Mouse (Mus musculus) spleen, embryonic (tissue): ENCODE data around the gene Aktip.

ENCODE experiments used
- CTCF ChIA-PET: fragments of 350-600 bp; sonication (Branson Sonifier 250); formaldehyde crosslinking; loops from one replicate; lab custom pipeline; 2022; lab: Charles Lee

Gene Aktip

DNA sequence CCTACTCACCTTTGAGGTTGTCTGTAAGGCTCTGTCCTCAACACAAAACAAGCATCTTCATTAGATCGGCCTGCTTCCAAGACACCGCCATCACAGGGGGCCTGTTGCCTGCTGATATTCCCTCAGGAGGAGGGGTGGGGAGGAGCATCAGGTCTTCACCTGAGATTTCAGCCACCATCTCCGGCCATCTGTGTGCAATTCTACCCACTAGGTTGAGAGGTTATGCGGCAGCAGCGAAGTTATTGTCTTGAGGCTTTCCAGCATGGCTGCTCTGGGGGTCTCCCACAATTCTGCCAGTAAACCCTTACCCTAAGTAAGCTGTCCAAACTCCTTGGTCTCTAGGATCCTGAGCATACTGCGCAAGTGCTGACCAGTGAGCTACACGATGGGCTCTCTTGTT lies at the start of gene Aktip:
TSS of gene Aktip (minus strand) at position 101 of the 400 bp plus-strand sequence.
- CTCF ChIA-PET, result no interaction called here

DNA sequence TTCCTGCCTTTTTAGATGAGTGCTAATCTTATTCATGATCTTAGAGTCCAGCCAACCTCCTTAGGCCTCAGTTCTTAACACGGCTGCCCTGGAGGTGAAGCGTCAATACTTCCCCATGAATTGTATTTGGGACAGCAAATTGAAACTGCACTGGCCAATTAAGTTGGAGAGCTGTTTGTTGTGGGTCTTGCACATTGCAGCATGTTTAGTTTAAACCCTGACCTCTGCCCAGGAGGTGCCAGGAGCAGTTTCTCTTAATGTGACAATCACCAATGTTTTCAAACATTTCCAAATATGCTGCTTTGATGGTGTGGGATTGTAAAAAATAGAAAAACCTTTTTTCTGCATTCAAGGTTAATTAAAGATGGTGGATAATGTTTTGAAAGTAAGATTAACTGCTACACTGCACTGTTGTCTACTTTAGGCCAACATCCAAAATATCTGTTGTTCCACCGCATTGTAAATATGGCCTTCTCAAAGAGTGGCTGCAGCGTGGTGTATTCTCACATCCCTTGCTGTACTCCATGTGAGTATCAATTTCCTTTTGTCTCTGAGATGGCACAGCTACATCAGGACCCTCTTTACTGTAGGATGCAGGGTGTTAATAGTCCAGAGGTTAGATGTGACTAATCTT lies 46.2 kb upstream of the Aktip start:
- CTCF ChIA-PET, result no interaction called here

- CTCF ChIA-PET, result no interaction called here
Measured at GRCm38 (mm10) chr8:91242721-91243120, 42.9 kb upstream of the Aktip start.

DNA sequence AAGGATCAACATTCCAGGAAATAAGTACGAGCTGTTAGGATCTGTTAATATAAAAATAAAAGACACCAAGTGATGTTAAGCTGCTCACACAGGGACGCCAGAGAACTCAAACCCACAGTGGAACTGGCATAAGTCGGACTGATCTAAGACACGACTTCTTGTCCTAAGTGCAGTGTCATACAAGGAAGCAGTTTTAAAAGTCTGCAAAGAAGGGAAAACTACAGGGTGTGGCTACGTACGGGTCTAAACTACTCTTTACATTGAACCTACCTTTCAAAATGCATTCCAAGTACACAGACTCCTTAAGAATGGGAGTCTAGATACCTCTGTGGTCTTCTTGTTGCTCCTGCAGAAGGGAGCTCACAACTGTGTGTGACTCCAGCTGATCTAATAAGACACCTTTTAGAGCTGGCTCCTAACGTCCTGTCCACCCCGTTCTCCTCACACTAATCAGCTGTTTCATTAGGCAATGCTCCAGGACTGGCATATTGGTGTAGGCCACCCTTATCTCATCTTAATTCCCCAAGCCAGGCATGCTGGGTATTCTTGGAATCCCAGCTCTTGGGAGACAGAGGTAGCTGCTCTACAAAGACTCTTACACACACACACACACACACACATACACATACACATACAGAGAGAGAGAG lies 42.2 kb upstream of the Aktip start:
- CTCF ChIA-PET, result no interaction called here

- CTCF ChIA-PET, result no interaction called here
Measured at GRCm38 (mm10) chr8:91241371-91241770, 41.6 kb upstream of the Aktip start.

GRCm38 (mm10) chr8:91237191-91237590 lies 37.4 kb upstream of the Aktip start:
- CTCF ChIA-PET, result no interaction called here

GRCm38 (mm10) chr8:91234097-91234496 lies 34.3 kb upstream of the Aktip start:
- CTCF ChIA-PET, result no interaction called here

GRCm38 (mm10) chr8:91227421-91227841 lies 27.7 kb upstream of the Aktip start:
- CTCF ChIA-PET, result no interaction called here

DNA sequence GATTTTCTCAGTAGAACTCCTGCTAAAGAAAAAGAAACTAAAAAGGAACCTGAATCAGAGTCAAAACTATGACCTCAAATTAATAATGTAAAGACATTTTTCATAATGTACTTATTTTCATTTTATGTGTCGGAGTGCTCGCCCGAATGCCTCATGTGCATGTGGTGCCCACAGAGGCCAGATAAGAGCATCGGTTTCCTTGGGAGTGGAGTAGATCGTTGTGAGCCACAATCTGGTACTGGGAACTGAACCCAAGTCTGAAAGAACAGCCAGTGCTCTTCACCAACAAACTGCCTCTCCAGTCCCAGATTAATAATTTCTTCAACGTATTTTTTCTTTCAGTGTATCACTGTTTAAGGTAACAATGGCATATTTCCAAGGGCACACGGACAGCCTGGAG lies 24.5 kb upstream of the Aktip start:
- CTCF ChIA-PET, result no interaction called here

DNA sequence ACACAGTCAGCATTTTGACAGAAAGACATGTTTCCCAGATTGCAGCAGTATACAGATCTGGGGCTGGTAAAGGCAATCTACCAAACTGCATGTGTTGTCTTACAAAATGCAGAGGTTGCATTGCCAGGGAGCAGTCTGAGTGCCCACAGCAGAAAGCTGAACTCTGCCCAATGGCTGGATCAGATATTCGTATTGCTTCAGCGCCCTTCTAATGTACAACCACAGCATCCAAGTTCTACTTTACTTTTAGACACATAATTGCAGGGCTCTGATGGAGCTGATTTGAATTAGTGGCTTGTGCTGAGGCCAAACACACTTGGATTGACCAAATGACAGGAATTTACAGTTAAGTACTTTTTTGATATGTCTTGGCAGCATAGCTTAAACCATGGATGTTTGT lies 22.1 kb upstream of the Aktip start:
- CTCF ChIA-PET, result no interaction called here

DNA sequence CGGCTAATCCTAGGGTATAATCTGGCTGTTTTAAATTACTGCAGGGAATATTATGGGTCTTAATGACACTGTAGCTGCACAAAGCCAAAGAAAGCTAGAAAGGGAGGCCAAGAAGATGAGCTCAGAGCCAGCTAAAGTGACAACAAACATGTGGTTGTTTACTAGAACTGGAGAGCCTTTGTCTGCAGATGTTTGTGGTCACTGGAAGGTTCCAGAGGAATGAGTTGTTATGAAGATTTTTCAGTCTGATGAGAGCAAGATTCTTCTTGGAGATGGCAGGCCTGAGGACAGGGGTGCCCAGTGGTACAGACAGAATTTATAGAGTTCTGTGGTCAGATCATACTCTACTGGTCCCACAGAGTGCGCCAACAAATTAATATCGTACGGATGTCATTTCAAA lies 18.5 kb upstream of the Aktip start:
- CTCF ChIA-PET, result no interaction called here

DNA sequence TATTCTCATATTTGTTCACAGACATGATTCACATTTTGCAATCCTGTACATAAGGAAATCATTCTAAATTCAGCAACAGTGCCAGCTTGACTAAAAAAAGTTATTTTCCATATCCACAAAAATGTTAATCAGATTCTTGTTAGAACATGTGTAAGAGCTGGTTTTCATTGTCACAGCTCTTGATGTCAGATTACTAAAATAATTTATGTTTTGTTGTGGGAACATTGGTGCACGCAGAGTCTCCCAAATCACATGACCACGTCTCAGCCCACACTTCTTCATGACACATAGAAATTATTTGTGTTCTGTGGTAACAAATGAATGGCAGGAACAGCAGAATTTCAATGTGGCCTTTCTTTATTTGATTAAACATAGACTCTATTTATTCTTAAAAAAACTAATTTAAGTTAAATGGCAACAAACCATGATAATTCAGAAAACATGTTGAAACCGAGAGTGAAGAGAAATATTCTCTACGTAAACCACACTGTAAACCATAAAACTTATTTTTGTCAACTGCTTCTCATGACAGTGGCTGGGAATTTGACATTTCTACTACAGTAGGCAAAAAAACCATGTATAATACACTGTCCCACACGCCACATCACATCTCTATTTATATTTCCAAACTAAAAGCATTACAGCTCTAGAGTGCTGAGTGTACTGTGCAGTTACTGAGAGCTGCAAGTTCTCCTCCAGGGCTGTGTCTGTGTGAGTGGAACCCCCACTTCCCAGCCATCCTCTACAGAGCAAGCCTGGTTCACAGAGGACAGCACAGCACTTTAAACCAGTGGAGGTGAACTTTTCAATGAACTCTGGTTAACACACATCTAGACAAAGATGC lies 17.5 kb upstream of the Aktip start:
- CTCF ChIA-PET, result no interaction called here

DNA sequence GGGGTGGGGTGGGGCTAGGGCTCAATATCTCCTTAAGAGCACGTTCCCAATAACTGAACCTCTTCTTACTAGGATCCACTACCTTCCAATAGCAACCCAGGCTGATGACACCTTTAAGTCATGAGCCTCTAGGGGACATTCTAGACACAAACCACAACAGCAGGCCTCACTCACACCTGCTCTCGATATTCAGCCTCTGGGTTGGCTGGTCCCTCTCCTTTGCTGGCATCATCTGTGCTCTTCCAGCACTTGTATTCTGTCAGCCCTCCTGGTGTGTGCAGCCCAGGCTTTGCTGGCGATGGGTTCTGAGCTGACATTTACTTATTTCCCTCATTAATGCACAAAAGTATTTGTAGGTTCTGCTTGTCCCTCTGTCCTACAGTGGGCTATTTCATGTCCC lies 14.5 kb upstream of the Aktip start:
- CTCF ChIA-PET, result no interaction called here

DNA sequence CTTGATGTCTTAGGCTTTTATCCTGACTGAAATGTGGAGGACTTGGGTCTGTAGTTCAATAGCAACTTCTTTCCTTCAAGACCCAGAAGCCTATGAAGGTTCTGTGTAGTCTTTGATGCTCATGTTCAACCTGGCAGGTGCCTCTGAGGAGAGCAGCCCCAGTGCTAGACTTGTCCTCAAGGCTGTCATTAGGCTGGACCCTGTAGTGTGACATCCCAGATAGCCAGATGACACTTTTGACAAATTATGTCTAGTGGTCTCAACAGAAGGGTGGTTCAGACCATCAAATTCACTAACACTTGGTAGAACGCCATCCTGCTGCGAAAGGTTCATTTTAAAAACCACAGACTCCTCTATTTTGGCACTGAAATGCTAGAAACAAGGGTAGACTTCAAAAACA lies 13.2 kb upstream of the Aktip start:
- CTCF ChIA-PET, result no interaction called here

DNA sequence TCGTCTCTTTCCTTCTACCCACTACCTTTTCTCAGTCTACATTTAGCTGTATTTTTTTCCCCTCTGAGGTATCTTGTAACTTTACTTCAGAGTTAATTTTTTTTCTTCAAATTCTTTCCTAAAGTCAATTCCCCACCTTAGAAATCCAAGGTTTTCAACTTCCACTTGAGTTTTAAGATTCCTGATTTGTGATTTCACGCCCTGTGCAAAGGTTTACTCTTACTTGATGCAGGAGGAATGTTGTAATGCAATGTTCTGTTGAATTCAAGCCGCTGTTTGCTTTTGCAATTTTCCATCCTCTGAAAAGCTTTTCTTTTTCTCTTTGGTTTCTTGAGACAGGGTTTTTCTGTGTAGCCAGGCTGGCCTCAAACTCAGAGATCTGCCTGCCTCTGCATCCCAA lies 9.9 kb upstream of the Aktip start:
- CTCF ChIA-PET, result no interaction called here

- CTCF ChIA-PET, result no interaction called here
Measured at GRCm38 (mm10) chr8:91207676-91208075, 7.9 kb upstream of the Aktip start.

DNA sequence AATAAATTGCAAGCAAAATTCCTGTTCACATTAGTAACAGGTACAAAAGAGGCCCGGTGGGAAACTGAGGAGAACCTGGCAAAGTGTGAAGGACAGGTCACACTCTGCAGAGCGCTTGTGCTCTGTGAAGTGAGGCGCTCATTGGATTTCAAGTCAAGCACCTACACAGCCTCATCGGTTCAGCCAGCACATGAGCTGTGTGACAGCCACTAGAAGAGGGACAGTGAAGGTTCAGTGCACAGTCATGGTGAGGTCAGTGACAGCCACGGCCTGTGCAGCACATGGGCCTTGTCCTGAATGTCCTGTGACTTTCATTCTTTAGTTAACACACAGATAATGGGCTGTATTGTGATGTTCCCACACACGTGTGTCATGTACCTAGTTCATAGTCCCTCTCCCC lies 6.1 kb upstream of the Aktip start:
- CTCF ChIA-PET, result no interaction called here

DNA sequence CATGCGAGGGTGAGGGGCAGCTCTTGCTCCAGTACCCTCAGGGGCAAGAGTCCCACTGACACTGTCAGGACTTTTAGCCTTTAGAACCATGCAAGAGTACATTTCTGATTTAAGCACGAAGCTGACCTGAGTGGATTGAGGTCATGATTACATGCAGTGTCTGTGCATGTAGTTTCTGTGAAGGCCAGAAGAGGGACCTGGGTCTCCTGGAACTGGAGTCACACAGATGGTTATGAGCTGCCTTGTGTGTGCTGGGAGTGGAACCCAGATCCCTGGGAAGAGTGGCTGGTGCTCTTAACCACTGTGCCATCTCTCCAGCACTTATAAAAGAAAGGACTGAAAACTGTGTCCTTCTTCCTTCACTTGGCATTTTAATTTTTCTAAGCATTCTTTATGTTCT lies 1.4 kb upstream of the Aktip start:
- CTCF ChIA-PET, result no interaction called here

DNA sequence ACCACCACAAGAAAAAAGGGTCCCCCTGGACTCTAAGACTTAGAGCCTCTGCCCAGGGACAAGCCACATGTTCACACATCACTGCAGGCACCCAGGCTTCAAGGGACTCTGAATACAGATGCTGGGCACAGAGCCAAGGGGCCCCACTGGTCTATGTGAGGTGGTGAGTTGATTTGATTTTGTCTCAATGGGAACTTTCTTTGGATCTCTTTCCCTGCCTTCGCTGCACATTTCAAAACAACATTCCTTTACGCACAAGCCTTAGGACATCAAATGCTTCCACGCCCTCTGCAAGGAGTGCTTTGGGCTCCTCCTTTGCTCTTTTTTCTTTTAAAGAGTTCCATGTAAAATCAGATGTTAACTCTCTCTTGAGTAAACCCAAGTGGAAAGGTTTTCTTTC lies 1.7 kb downstream of the Aktip start:
- CTCF ChIA-PET, result no interaction called here

- CTCF ChIA-PET, result no interaction called here
Measured at GRCm38 (mm10) chr8:91197233-91197632, 2.5 kb downstream of the Aktip start.

- CTCF ChIA-PET, result no interaction called here
Measured at GRCm38 (mm10) chr8:91196661-91197060, 3.1 kb downstream of the Aktip start.

- CTCF ChIA-PET, result no interaction called here
Measured at GRCm38 (mm10) chr8:91194081-91194480, 5.7 kb downstream of the Aktip start.

- CTCF ChIA-PET, result no interaction called here
Measured at GRCm38 (mm10) chr8:91192941-91193340, 6.8 kb downstream of the Aktip start.
